Mouse (Mus musculus): ENCODE results near the gene Ankmy1.

Ankmy1 gene

GRCm38 (mm10) chr1:92872666-92873065 lies 30.0 kb downstream of the Ankmy1 start:
- no peak for DNase-seq

DNA sequence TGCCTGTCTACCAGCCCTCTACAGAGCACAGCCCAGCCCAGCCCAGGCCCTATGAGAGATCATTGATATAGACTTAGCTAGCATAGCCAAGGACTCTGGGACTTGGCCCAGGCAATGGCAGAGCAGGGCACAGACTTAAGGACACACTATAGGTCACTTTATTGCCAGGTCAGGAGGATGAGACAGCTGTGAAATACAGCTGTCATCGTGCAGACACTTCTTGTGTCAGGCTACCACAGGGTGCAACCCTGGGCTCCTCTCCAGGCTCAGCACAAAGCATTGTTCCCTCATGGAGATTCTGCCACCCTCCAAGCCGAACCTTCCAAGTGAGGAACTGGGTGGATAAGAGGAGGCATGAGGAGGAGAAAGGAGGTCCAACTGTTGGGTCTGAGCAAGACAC lies 32.7 kb downstream of the Ankmy1 start:
- DNase-seq, result no peak

- no peak for DNase-seq
Observed at GRCm38 (mm10) chr1:92866170-92866569, 36.5 kb downstream of the Ankmy1 start.

GRCm38 (mm10) chr1:92863268-92863667 lies 39.4 kb downstream of the Ankmy1 start:
- DNase-seq, result no peak

- no peak for DNase-seq
Observed at GRCm38 (mm10) chr1:92861503-92861902, 41.2 kb downstream of the Ankmy1 start.

DNA sequence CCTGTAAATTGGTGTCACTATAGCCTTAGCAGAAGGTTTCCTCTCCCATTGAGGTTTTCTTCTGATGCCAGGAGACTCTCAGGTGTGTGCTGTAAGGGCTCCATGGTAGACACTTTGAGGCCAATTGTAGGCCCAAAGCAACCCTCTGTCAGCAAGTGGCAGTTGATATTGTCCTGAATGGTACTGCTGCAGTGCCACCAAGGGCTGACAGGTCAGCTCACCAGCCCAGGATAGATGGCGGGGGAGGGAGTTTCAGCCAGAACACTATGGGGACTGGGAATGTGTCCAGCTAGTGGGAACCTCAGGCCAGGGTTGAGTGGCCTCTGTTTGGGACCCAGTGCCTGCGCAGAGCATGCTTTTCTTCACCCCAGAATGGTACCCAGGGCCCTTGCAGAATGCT lies 50.3 kb downstream of the Ankmy1 start:
- DNase-seq, result no peak

DNA sequence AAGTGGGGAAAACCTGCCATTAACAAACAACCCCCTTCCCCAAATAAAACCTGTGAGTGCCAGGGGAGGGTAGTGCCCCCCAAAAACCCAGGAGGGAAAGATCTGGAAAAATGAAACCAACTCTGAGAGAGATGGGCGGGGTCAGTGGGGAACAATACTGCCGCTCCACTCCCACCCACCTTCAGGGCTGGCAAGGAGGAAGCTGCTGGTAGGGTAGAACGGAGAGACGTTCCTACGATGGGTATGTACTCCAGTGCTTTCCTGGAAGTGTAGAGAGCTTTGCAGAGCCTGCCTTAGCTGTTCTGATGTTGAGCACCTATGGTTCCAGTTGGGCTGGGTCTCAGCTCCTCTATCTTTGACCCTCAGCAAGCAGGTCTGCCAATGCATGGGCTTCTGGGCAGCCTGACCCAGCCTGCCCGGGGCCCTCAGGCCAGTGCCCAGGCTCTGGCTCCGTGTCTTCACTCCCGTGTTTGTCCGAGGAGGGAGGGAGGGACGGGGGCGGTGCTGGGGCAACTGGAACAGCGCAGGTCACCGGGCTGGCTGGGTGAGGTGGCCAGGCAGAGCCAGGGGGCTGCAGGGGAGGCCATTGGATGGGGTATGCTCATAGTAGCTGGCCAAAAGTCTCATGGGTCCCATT lies 52.6 kb downstream of the Ankmy1 start:
- no peak for DNase-seq

- DNase-seq, result no peak
Observed at GRCm38 (mm10) chr1:92849491-92849890, 53.2 kb downstream of the Ankmy1 start.

DNA sequence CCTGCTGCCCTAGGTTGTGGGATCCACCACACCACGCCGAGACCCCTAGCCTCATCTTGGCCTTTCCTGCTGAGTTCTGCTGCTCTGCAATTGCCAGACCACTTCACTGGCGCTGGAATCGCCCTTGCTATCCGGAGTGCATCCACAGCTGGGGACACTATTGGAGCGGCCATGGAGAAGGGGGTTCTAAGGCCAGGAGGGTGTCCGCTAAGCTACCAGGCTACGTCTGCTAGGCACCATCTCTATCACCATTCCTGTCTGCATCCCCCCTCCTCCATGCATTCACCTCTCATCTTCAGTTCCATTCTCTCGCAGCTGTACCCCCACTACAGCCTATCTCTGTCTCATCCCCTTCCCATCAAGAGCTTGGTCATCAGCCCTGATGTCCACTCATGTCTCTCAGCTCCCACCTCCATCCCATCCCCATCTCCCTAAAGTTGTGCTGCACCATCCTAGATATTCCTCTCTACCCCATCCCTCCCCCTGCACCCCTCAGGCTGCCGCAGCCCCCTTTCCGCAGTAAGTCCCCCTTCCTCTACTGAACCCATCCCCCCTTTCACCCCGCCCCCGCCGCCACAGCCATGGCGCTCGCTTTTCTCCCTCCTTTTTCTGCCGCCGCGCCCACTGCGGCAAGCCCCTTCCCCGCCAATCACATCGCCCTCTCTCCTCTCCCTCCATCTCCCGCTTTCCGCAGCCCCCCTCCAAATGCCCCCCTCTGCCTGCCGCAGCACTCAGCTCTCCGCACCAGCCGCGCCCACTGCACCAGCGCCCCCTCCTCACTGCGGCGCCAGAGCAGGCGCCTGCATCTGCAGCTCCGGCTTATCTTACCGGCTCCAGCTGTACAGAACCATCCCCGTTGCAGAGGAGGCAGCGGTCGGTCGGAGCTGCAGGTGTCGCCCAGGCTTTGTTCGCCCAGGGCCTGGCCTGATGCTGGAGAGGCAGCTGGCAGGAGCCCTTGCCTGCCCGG lies 54.5 kb downstream of the Ankmy1 start:
- no peak for DNase-seq

GRCm38 (mm10) chr1:92845889-92846288 lies 56.8 kb downstream of the Ankmy1 start:
- DNase-seq, result no peak

DNA sequence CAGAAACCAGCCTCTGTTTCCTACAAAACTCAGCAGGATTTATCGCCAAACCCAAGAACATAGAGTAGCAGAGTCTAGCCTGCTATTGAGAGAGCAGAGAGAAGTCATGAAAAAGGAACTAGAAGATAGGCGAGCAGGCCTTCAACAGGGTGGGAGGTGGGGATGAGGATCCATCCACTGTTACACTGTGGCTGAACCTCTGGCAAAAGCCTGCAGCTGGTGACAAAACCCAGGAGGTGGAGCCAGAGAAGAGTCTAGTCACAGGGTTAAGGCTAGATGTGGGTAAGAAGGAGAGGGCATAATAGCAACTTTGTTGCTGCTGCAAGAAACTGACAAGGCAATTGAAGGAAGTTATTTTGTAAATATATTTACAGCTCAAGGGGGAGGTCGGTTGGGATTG lies 61.3 kb downstream of the Ankmy1 start:
- DNase-seq, result no peak

- peak; percentile 72 to 80 for DNase-seq
Observed at GRCm38 (mm10) chr1:92840231-92840890, 62.3 kb downstream of the Ankmy1 start.

DNA sequence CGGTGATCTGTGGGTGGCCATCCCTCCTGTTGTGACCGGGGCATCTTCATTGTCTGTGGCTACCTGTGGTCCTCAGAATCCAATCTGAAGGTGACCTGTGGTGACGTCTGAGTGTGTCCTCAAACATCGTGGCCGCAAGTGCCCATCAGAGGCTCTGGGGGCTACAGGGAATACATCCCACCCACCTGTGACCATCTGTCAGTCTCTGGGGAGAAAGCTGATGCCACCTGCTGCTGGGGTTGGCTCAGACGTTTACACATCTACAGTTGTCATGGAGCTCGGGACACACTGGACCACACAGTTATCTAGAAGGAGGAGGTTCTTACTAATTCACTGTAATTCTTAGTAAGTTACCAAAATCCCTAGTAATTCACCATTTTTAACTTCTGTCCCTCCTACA lies 63.5 kb downstream of the Ankmy1 start:
- DNase-seq, result peak; percentile 49

- peak; percentile 67 to 71 for DNase-seq
Observed at GRCm38 (mm10) chr1:92837931-92838833, 64.5 kb downstream of the Ankmy1 start.

- peak; percentile 90 to 95 for DNase-seq
Observed at GRCm38 (mm10) chr1:92833987-92834706, 68.6 kb downstream of the Ankmy1 start.

- DNase-seq, result peak; percentile 69 to 74
Observed at GRCm38 (mm10) chr1:92832011-92833010, 70.4 kb downstream of the Ankmy1 start.

DNA sequence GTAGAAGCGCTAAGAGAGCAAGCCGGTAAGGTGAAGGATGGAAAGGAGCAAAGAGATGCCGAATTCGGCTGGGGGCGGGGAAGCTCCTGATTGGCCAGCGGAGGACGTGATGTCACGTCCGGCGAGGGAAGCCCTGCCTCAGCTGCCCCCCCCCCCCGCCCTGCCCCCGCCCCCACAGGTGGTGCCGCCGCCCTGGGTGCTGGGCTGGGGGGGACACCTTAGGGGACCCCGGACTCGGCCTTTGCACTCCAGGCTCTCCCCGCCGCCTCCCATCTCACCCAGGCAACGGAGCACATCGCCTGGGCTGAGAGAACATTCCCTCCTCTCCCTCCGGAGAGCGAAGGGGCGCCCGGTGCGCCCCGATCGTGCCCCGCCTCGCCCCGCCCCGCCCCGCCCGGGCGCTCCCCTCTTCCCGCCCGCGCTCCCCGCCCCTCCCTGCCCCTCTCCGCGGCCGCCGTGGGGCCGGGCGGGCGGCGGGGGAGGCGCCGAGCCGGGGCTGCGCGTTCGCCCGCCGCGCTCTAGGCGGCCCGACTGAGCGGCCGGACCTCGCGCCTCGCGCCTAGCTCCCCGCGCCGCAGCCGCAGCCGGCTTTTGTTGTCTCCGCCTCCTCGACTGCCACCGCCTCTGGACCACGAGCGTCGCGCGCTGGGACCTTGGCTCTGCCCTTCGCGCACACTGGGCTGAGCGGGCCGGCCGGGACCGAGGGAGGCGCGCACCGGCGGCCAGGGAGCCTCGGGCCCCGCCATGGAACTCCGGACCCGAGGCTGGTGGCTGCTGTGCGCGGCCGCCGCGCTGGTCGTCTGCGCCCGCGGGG lies 71.3 kb downstream of the Ankmy1 start, which contains the start of gene Gpc1:
Gene Gpc1, plus strand, starts transcription at position 458 of the 814 bp plus-strand sequence.
- DNase-seq, result peak; percentile 94 to 96

DNA sequence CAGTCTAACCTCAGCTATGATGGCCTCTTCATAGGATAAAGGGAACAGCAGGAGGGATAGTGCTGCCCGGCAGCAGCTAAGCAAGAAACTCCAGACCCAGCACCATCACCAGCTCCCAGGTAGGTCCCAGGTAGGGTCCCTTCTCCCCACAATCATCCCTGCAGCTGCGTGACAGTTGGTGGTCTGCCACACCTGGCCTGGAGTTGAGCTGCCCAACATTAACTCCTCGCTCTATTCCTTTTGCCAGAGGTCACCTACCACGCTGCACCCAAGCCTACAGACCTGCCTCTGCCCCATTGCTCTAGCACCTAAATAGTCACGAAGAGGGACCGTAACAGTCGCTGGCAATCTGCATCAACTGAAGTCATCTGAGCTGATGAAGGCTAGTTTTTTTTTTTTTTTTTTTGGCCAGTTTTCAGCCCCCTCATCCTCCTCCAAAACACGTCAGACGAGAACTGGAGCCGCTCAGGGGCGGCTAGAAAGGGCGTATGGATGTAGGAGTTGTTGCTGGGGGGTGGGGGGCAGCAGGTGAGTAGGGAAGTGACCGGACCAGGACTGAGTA lies 72.0 kb downstream of the Ankmy1 start:
- peak in 1 of 2 experiments; percentile 44 for DNase-seq

DNA sequence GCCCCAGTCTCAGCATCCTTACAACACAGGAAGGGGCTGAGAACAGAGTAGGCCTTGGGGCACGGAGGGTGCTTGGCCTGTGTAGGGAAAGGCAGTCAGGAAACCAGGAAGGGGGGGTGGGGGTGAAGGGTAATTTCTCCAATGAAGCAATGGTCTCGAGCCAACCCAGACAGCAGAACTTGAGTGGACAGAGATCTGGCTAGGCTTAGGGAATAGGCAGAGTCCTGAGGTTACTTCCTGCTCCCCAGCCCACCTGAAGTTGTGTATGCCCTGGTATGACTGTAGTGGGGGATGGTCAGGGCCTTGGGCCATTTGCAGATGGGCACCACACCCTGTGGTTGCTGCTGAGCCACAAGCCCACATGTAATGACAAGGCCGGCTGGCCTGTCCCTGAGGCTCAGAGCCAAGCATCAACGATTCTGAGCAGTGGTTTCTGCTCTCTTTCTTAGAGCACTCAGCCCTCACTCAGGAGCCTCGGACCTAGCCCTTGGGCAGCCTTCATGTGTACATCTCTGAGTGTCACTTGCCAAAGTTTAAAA lies 86.9 kb downstream of the Ankmy1 start:
- DNase-seq, result no peak
